Mouse (Mus musculus) megakaryocyte progenitor cell, adult 5-6 weeks (primary cell): Measurements from ENCODE around the gene Tnfrsf21. TPM values are rescaled to one million over a fixed set of nuclear protein-coding genes. Genes with fewer than 3 reads are reported as not detected.

ENCODE experiments used
- ATAC-seq: replicated peaks from 2 replicates; pipeline ENCODE4 v1.8.0; 2016; ENCODE audit warnings: mild to moderate bottlenecking, moderate TSS enrichment, inconsistent platforms; ENCODE audit not compliant: poor library complexity
- total RNA-seq, 2 experiments: library from RNA; stranded (forward) in 1 of 2; stranded (reverse) in 1 of 2; fragments of 157-497, 149-512 nt in 1 of 2; fragments of 200-1000 nt in 1 of 2; gene quantifications; 2 replicates each; pipeline versions ENCODE4 v1.2.3 to v1.2.4; 2015 to 2017

Tnfrsf21 gene
- total RNA-seq, 2 experiments from 2014 or later, result 47.0 to 69.6 TPM

DNA sequence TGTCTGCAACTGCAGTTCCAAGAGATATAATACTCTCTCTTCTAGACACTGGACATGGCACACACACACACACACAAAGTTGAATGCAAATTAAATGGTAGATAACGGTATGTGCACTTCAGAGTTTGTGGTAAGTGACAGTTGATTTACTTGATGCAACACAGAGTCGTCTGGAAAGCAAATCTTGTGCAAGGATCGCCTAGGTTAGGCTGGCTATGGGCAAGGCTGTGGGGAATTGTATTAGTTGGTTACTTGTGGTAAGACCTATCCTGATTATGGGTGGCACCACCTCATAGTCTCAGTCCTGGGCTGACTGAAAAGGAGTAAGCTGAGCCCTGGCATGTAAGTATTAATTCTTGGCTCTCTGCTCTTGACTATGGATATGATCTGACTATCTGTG lies 112.0 kb downstream of the Tnfrsf21 start:
- ATAC-seq, result peak; percentile 94

DNA sequence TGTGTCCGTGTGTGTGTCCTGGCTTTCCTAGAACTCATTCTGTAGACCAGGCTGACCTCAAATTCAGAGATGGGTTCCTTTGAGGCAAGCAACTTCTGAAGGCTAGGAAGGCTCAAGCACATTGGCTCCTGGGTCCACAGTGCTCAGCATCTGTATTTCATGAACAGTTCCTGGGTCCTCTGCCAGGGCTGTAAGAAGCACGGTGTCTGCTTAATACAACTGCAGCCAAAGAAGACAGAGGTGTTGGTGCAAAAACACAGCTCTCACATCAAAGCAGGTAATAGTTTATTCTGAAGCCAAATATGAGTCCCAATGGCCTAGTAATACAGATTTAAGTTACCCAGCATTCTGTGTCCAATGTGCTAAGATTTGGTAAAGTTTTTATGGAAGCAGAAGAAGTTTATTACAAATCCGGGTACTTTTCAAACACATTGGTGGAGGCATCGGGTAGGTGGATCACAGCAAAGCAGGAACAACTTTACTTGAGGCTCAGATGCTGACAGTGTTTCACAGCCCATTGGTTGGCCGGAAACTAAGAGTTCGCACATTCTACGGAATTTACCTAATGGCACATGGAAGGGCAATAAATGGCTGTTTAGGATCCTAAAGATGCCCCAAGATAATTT lies 112.7 kb downstream of the Tnfrsf21 start:
- ATAC-seq, result no peak

DNA sequence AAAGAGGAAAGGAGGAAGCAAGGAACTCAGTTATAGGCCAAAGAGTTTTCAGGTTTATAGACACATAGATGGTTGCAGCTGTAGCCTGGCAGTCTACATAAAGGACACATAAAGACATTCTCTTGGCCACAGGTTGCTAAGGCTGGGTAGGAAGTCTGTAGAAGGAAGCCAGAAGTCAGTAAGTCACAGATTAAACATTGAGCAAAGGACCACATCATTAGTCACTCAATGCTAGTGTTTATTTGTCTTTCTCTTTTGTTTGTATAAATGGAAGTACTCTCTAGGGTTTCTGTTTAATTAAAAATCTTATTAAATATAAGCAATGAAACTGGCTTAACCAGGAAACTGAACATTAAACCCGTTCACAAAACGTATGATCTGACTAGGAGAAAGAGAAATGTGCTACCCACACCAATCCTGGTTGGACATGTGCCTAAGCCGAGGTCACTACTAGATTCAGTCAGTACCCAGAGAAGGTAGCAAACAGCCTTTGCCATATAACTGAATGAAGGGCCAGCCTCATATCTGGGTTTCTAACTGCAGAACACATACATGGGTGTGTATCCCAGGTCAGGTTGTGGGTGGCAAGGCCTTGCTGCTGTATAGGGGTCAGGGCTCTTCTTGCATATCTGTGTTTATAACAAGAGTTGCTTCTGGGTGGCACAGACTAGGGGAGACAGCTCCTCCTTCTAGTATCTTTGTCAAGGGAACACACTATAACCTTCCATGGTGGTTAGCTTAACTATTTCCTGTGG lies 113.9 kb downstream of the Tnfrsf21 start:
- no peak for ATAC-seq

DNA sequence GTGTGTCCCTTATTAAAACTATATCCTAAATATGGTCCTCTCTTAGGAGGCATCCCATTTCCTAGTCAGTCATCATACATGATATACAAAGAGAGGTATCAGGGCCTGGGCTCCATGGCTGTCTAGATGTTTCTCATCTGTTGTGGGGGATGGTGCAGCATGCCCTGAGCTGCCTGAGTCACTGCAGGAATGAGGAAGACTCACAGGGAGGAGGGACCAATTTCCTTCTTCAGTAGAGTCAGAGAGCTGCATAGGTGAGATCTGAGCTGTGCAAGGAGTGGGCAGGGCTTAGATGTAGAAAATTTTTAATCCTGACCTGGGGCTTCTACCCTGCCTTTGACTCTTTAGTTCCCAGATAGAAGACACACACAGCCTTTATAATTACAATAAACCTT lies 114.5 kb downstream of the Tnfrsf21 start:
- ATAC-seq, result peak; percentile 43; the same call in 1 of the 2 replicates

DNA sequence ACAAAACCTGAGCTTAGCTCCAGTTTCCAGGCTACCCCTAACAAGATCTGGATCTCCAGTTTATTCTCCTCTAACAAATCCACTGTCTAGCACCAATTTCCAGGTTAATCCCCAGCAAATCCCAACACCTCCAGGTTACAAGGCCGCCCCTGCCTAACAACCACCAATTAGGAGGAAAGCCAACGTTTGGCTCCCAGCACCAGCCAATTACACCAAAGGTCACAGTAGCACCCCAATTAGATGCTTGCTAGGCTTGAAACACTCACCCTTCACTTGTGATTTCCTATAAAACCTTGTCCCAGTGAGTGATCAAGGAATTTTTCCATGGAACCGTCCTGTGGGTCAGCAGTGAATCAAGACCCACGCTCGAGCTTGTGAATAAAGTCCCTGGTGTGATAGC lies 116.1 kb downstream of the Tnfrsf21 start:
- no peak for ATAC-seq

DNA sequence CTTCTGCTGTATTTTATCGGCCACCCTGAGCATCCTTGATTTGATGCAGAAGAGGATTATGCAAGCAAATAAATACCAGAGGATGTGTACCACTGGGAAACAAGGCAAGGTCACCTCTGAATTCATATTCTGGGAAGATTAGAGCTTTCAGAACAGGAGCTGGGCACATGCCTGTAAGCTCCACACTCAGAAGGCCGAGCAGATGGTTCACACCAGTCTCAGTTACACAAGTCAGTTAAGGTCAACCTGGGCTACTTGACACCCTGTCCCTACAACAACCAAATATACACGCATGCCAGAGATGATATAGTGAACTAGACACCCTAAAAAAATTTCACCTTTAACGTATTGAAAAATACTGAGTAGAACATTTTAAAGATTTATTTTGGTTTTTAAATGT lies 116.8 kb downstream of the Tnfrsf21 start:
- no peak for ATAC-seq

DNA sequence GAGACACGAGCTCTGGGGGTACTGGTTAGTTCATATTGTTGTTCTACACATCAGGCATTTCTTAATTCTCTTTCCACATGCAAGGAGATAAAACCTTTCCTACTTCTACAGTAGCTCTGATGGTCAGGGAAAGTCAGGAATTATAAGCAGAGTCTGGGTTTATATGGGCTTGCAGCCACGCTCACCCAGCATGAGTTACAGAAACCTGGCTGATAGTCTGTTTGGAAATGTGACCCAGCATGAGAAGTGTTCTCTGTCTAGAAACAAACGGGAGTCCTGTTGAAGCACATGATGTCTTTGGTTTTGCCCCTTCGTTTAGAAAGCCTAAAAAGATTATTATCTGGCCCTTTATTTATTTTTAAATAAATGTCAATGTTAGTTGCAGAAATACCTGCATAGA lies 118.6 kb downstream of the Tnfrsf21 start:
- ATAC-seq, result no peak

DNA sequence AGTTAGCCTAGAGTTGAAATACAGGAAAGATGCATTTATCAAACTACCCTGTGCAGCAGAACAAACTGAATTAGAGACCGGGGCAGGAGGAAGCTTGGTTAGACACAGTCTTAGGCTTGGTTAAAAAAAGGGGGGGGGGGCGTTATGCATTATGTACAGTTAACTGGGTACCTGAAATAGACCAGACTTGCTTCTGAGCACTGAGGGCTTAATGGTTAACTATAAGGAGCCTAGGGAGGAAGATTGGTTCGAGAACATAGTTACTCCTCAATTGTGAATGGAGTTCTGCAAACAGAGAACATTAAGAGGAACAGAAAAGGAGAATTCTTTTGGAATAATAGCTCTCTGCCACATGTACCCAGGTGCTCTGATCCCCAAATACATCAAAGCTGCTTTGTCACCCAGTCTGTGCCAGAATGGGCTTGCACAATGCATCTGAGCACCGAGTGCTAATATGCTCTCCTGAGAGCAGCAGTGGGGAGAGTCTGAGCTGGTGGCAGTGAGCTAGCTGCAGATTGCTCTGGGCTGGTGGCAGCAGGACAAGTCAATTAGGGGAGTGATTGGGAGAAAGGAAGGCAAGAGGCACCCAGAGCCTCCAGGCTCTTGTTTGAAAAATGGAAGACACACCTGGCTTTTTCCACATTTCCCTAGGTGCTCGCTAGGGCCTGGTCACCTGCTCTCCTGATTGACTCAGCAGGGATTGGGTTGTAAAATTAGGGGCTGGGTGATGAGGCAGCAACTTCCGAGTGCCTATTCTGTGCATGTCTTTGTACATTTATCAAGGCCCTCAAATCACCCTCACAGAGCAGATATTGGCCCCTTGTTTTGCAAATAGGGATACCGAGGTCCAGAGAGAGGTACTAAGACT lies 119.3 kb downstream of the Tnfrsf21 start:
- no peak for ATAC-seq

DNA sequence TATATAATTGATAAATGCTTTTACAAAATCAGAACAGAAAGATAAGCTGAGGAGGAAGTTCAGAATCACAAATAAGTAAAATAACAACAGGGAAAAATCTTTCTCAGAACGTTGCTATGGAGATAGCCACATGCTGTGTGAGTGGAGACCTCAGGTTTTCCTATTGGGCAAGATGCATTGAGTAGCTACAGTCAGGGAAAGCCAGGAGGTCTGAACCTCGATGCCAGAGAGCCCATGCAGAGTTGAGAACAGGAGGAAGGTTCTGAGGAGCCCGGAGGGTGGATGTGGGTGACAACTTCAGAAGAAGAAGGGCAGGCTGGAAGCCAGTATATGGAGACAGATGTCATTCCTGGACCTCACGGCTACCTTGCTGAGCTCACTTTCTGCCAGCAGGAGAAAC lies 120.4 kb downstream of the Tnfrsf21 start:
- ATAC-seq, result no peak

DNA sequence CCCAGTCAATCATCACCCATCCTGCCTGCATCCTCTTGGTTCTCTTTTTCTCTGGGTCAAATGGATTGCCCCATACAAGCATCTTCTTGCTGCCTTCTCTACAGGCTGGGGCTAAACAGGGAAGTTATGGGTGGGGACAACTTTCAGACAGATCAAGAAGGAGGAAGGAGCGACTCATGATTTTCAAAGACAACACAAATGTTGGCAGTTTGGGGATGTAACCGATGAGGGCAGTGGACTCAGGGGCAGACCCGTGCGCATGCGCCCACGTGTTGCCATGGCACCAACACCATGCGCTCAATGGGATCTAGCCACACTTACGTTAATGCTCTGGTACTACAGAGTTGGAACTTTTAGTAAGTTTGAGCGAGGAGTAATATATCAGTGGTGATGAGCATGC lies 121.5 kb downstream of the Tnfrsf21 start:
- ATAC-seq, result peak; percentile 82

DNA sequence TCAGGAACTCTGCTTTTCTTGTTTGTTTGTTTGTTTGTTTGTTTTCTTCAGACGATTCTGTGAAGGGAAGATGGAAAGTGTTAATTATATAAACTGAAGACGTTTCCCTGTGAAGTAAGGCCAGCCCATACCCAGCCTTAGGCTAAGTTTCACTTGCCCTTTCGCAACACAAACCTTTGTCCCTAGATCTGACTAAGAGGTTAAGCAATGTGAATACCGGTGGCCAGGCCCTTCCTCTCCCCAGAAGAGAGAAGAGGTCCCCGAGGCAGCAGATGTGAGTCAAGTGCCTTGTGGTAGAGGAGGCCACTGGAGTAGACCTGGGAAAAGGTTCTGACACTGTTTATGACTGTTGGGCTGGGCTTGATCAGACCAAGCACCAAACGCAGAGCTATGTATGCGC lies 122.0 kb downstream of the Tnfrsf21 start:
- peak; percentile 81 for ATAC-seq

Other genes starting within 250 kb of the Tnfrsf21 start
- 14.1 and 16.4 TPM in 2 replicates for gene Cd2ap, start 139.9 kb upstream of the Tnfrsf21 start, total RNA-seq (2015)
- gene Cd2ap, start 139.9 kb upstream of the Tnfrsf21 start, total RNA-seq (2017), result 10.1 and 13.3 TPM in 2 replicates